Mouse (Mus musculus) lung, postnatal 0 days (tissue): Measurements from ENCODE around the gene Traf4. TPM values are rescaled to one million over a fixed set of nuclear protein-coding genes. Genes with fewer than 3 reads are reported as not detected.

Experiments used
- ATAC-seq: fragments of 200-750 bp; cut with Nextera tagmentation; 2 replicates; pipeline ENCODE4 v1.8.0; 2017; ENCODE audit warnings: moderate library complexity
- DNase-seq: peaks from one replicate; pipeline ENCODE4 v3.0.0-alpha.2; 2016; ENCODE audit warnings: low spot score
- H3K27ac ChIP-seq: fragments of 300-500 bp; sonication (generic); 2 replicates; pipeline ENCODE4 v1.5.1; 2014; ENCODE audit warnings: antibody characterized with exemption, mild to moderate bottlenecking, low read length, mixed read lengths
- H3K27me3 ChIP-seq: fragments of 300-500 bp; sonication (generic); replicated peaks from 2 replicates; pipeline ENCODE4 v1.6.1; 2014; ENCODE audit warnings: low read length, mixed read lengths; ENCODE audit not compliant: insufficient read depth
- H3K36me3 ChIP-seq: fragments of 300-500 bp; sonication (generic); 2 replicates; pipeline ENCODE4 v1.6.1; 2014; ENCODE audit warnings: low read length, mixed read lengths; ENCODE audit not compliant: insufficient read depth
- H3K4me1 ChIP-seq: fragments of 300-500 bp; sonication (generic); 2 replicates; pipeline ENCODE4 v1.6.1; 2014; ENCODE audit warnings: antibody characterized with exemption, low read depth, low read length, mixed read lengths; ENCODE audit not compliant: insufficient read depth
- H3K4me2 ChIP-seq: fragments of 300-500 bp; sonication (generic); replicated peaks from 2 replicates; pipeline ENCODE4 v1.6.1; 2014; ENCODE audit warnings: low read depth, mild to moderate bottlenecking, low read length, moderate library complexity, mixed read lengths
- H3K4me3 ChIP-seq: fragments of 300-500 bp; sonication (generic); 2 replicates; pipeline ENCODE4 v1.5.1; 2014; ENCODE audit warnings: low read depth, low read length
- H3K9ac ChIP-seq: fragments of 300-500 bp; sonication (generic); replicated peaks from 2 replicates; pipeline ENCODE4 v1.6.1; 2014; ENCODE audit warnings: low read depth, mild to moderate bottlenecking
- H3K9me3 ChIP-seq: fragments of 300-500 bp; sonication (generic); 2 replicates; pipeline ENCODE4 v1.6.1; 2016; ENCODE audit warnings: low read length, mixed read lengths
- CTCF ChIP-seq: IDR thresholded peaks from 2 replicates; pipeline ENCODE4 v1.5.1; 2016; ENCODE audit warnings: antibody characterized with exemption, mild to moderate bottlenecking
- EP300 ChIP-seq: IDR thresholded peaks from 2 replicates; pipeline ENCODE4 v1.6.1; 2016; ENCODE audit warnings: antibody characterized with exemption, mild to moderate bottlenecking, control low read depth
- WGBS: fragments of 180-500 bp; shearing (Covaris S2); extraction: QIAGEN DNeasy Blood & Tissue Kit; methylation state at CpG from one replicate; pipeline ENCODE4 v1.1.7; 2014; 5-methylcytosine and 5-hydroxymethylcytosine counted together
- microRNA-seq: library from miRNA; unstranded; fragments of <30 nt; microRNA quantifications from one replicate; pipeline ENCODE4, GENCODE M21; 2016
- polyA plus RNA-seq: library from polyadenylated mRNA; unstranded; fragments of >200 nt; fragmentation: Nextera tagmentation; extraction: Ambion mirVana; gene quantifications from 2 replicates; pipeline ENCODE4 v1.2.1, GENCODE M21; 2015

Traf4 gene
- polyA plus RNA-seq, 1 experiment from 2014 or later: 33.0 TPM

DNA sequence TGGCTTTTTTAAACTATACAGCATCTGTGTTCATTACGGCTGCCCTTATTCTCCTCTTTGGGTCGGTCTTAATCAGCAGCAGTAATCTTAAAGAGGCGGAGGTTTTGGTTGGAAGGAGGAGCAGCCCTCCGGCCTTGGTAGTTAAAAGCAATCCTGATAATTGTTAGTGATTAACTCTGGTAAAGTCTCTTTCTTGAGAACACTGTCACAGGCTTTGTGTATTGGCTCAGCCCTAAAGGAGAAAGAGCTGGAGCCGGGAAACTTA, 49.3 kb downstream of the Traf4 start:
- TF ChIP-seq EP300 (no peak), CTCF (no peak)
- Histone ChIP-seq H3K27ac (no peak overlapping the region), H3K36me3 (no peaks in the 10 kb centered on the region), H3K27me3 (no peaks in the 10 kb centered on the region), H3K9ac (peak overlapping the region; percentile 62; the same call in 1 of the 2 replicates), H3K4me1 (peaks cover 10% of the 10 kb centered on the region; the same call in 1 of the 2 replicates), H3K4me3 (peak overlapping the region; percentile 65), H3K9me3 (no peaks in the 10 kb centered on the region), H3K4me2 (peak overlapping the region; percentile 66)
- 18% methylated on average over 5 of the region's 5 CpGs for WGBS
- no peak for DNase-seq
- ATAC-seq: no peak

DNA sequence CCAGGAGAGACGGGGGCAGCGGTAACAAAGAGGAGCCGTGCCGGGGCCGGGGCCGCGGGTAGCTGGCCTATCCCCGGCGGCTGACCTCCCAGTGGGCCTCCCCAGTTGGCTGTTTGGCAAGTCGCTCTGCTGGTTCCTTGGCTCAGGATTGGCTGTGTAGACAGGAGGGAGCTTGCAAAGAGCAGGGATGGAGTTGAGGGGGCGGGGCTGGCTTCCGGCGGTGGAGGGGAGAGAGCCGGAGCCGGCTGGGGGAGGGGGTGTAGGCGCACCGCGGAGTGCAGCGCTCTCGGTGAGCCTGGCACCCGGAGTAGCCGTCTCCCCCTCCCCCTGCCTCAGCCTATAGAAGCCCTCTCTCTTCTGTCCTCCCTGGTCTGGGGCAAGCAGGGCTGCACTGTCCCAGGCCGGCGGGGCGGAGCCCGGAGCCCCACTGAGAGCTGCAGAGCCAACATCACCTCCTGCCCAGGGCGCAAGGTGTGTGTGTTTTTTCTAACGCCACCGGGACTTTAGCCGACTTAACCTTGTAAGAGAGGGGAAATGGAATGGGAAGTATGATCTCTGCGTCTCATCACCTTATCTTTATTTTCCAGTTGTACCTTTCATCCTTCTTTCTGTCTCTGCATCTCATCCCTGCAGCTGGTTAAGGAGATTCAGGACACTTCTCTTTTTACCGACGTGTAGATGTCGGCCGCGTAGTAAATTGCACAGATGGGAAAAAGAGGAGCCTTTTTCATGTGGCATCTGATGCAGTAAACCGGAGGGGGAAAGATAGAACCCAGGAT, 49.8 kb downstream of the Traf4 start:
- peaks cover 10% of the 10 kb centered on the region; the same call in 1 of the 2 replicates for H3K4me1 ChIP-seq
- H3K36me3 ChIP-seq: no peaks in the 10 kb centered on the region
- no peak for TF ChIP-seq EP300
- TF ChIP-seq CTCF: no peak
- DNase-seq (peak; percentile 97), ATAC-seq (peak; percentile 100)
- WGBS: 1% methylated on average over 31 of the region's 37 CpGs
- H3K4me3 ChIP-seq: peak overlapping the region; percentile 65
- peak overlapping the region; percentile 66 for H3K4me2 ChIP-seq
- H3K9ac ChIP-seq: peak overlapping the region; percentile 62
- H3K27me3 ChIP-seq: no peaks in the 10 kb centered on the region
- no peaks in the 10 kb centered on the region for H3K9me3 ChIP-seq
- H3K27ac ChIP-seq: peak overlapping the region; percentile 65; the same call in 1 of the 2 replicates

DNA sequence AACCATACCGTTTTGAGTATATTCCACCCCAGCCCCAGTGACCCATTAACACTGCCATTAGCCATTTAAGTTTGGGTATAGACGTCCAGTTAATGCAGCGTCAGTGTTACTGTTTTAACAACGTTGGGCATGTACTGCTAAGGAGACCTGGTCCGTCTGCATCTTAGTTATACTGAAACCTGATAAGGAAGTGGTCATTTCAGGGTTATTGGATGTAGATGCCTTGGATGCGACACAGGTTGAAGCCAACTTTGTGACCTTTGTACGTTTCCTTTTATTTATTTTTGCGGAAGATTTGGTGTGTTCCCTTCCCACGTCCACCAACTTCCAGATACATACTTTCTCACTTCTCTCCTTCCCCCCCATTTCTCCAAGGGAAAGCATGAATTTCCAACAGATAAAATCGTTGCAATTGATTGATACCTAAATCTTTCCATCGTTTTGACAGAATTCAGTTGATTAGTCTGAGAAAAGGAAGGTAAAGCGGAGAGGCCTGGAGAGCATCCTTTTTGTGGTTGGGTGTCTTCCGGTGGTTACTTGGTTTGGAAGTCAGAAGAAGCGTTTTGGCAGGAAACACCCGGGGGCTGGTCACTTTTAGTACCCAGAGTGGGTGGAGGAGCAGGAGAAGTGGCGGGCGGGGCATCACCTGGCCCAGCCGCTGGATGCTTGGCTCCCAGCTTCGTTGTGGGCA, 50.6 kb downstream of the Traf4 start:
- 0 out of 2 replicates have a peak overlapping the region, but pooled peaks have one; percentile 34 for H3K27ac ChIP-seq
- no peak for ATAC-seq
- no peaks in the 10 kb centered on the region for H3K9me3 ChIP-seq
- H3K27me3 ChIP-seq: no peaks in the 10 kb centered on the region
- peaks cover 7% of the 10 kb centered on the region; the same call in 1 of the 2 replicates for H3K4me1 ChIP-seq
- no peak for DNase-seq
- H3K4me3 ChIP-seq: peak overlapping the region; percentile 65
- 9% methylated on average over 19 of the region's 19 CpGs for WGBS
- H3K9ac ChIP-seq: no peak overlapping the region; the same call in 1 of the 2 replicates
- peak overlapping the region; percentile 66 for H3K4me2 ChIP-seq
- TF ChIP-seq CTCF (no peak), EP300 (no peak)
- no peaks in the 10 kb centered on the region for H3K36me3 ChIP-seq

DNA sequence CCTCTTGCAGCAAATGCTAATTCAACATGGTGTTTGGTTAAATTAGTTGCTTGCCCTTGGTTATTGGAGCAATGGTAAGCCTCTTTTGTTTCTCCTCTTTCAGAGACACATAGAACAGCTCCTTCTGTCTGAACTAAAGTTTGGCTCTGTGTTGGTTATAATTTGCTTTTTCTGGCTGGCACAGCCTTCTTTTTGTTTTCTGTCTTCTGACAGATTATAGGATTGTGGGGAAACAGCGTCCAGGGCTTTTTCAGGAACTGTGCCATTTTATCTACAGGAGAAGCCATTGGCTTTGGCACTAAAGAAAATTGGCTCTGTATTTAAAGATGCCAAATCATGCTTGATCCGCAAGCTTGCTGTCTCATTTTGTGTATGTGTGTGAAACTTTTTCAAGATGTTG, 51.8 kb downstream of the Traf4 start:
- Histone ChIP-seq H3K4me1 (peaks cover 7% of the 10 kb centered on the region; the same call in 1 of the 2 replicates), H3K4me3 (no peak overlapping the region), H3K9ac (no peak overlapping the region), H3K27me3 (no peaks in the 10 kb centered on the region), H3K4me2 (no peak overlapping the region), H3K36me3 (no peaks in the 10 kb centered on the region), H3K27ac (no peak overlapping the region), H3K9me3 (no peaks in the 10 kb centered on the region)
- ATAC-seq (no peak), DNase-seq (no peak)
- TF ChIP-seq CTCF: no peak
- no peak for TF ChIP-seq EP300
- WGBS: 81% methylated on average over 2 of the region's 2 CpGs

Small RNAs within 50 kb of the gene (microRNA-seq; reads per million reads assigned to microRNA genes)
- gene Mir7653: 0.73 reads per million

Other genes with a start within 250 kb of the Traf4 start
- gene Sez6, start 234.8 kb downstream of the Traf4 start, polyA plus RNA-seq: 0.04 and 0.06 TPM in 2 replicates
- 7.7 and 9.0 TPM in 2 replicates for gene Phf12, start 182.8 kb downstream of the Traf4 start, polyA plus RNA-seq
- gene Dhrs13, start 133.3 kb downstream of the Traf4 start, polyA plus RNA-seq: 9.4 and 9.7 TPM in 2 replicates
- gene Flot2, start 127.7 kb downstream of the Traf4 start, polyA plus RNA-seq: 55.6 and 58.3 TPM in 2 replicates
- 14.8 and 17.7 TPM in 2 replicates for gene Eral1, start 85.2 kb downstream of the Traf4 start, polyA plus RNA-seq
- 8.6 and 10.0 TPM in 2 replicates for gene Fam222b, start 70.9 kb downstream of the Traf4 start, polyA plus RNA-seq
- 11.7 and 14.4 TPM in 2 replicates for gene Nek8, start 11.1 kb upstream of the Traf4 start, polyA plus RNA-seq
- gene Tlcd1, start 11.1 kb upstream of the Traf4 start, polyA plus RNA-seq: 18.2 and 20.0 TPM in 2 replicates
- 991 and 1,079 TPM in 2 replicates for gene Rpl23a, start 18.0 kb upstream of the Traf4 start, polyA plus RNA-seq
- 103 and 104 TPM in 2 replicates for gene Rab34, start 22.8 kb upstream of the Traf4 start, polyA plus RNA-seq
- gene Proca1, start 27.8 kb upstream of the Traf4 start, polyA plus RNA-seq: 8.1 and 11.2 TPM in 2 replicates
- gene Sdf2, start 80.2 kb upstream of the Traf4 start, polyA plus RNA-seq: 96.2 and 109 TPM in 2 replicates
- 11.4 and 12.2 TPM in 2 replicates for gene Supt6, start 80.4 kb upstream of the Traf4 start, polyA plus RNA-seq
- 59.9 and 72.9 TPM in 2 replicates for gene 2610507B11Rik, start 96.2 kb upstream of the Traf4 start, polyA plus RNA-seq
- 0.33 TPM in 1 of 2 replicates, not detected in the other for gene BC030499, start 125.3 kb upstream of the Traf4 start, polyA plus RNA-seq
- gene Spag5, start 135.9 kb upstream of the Traf4 start, polyA plus RNA-seq: 1.4 and 2.5 TPM in 2 replicates
- 12.2 and 12.7 TPM in 2 replicates for gene Aldoc, start 157.4 kb upstream of the Traf4 start, polyA plus RNA-seq
- 47.2 and 49.2 TPM in 2 replicates for gene Pigs, start 162.8 kb upstream of the Traf4 start, polyA plus RNA-seq
- gene Unc119, start 177.9 kb upstream of the Traf4 start, polyA plus RNA-seq: 35.6 and 37.5 TPM in 2 replicates
- not detected in 2 replicates for gene Foxn1, start 221.0 kb upstream of the Traf4 start, polyA plus RNA-seq